Mouse (Mus musculus) hindlimb bud, embryonic 11.5 days (tissue): ENCODE measurements around the gene D11Wsu47e.

Experiments
- DNase-seq: peaks from one replicate; pipeline ENCODE4 v3.0.0-alpha.2; 2012; ENCODE audit warnings: low read depth, low spot score; ENCODE audit errors: extremely low spot score

Gene D11Wsu47e

DNA sequence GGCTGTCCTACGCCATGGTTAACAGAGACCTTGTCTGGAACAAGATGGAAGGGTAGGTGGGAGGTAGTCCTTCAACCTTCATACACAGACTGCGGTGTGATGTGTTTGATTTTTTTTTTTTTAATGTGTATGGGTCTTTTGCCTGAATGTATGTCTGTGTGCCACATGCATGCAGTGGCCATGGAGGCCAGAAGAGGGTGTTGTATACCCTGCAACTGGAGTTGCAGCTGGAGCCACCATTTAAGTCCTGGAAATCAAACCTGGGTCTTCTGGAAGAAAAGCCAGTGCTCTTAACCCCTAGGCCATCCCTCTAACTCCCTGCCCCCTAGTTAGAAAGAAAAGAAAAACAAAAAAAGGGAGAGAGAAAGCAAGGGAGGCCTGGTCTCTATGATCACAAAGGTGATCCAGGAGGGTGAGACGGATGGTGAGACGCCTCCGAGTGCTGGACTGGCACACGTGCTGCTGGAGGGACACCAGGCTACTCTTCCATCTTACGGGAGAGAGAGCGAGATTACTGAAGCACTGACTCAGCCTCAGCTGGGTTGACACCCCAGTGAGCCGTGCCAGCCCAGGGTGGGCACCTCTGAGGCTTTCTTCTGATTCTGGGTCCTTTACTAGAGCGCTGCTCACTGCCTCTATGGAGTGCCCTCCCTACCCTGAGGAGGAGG is 47.9 kb downstream of the D11Wsu47e start:
- DNase-seq, result no peak

DNA sequence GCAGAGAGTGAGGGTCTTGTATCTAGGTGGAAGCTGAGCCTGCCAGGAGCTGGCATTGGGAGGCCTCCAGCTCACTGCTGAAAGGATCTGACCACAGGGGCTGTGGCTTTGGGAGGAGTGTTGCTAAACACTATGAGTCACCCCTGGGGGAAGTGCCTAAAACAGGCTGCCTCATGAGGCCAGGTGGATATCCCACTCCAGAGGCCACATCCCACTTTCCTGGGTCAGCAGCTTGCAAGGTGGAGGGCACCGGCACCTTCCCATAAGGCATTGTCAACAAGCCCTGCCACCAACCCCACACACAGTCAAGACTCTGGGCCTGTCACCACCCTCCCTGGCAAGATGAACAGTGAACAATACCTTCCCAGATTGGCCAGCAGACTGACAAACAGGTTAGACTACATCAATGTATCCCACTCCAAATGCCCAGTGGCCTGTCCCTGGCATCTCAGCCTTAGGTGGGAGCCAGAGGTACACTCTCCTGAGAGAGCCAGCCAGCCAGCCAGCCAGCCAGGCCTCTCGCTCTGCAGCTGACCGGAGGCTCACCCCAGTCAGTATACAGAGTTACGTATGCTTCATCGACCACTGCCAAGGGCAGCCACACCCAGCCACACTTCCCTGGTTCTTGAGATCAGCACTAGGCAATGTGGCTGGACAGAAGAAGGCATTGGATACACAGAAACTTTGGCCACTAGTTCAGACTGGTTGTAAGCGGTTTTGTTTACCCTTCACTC is 49.6 kb downstream of the D11Wsu47e start:
- no peak for DNase-seq

DNA sequence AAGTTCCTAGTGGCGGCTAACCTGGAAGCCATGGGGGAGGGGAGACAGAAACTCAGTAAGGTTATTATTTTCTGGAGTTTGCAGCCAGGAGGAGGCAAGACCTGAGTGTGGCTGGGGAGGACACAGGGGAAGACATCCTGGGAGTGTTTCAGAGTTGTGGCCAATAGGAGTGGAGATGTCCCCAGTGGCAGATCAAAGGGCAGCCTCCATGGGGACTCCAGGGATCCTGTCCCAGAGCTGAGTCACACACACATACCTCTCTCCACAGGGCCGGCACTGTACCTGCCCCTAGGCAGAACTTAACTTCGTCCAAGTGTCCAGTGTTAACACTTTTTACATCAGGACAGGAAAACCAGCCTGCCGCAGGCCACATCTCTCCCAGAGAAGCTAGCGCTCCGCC is 50.9 kb downstream of the D11Wsu47e start:
- no peak for DNase-seq

DNA sequence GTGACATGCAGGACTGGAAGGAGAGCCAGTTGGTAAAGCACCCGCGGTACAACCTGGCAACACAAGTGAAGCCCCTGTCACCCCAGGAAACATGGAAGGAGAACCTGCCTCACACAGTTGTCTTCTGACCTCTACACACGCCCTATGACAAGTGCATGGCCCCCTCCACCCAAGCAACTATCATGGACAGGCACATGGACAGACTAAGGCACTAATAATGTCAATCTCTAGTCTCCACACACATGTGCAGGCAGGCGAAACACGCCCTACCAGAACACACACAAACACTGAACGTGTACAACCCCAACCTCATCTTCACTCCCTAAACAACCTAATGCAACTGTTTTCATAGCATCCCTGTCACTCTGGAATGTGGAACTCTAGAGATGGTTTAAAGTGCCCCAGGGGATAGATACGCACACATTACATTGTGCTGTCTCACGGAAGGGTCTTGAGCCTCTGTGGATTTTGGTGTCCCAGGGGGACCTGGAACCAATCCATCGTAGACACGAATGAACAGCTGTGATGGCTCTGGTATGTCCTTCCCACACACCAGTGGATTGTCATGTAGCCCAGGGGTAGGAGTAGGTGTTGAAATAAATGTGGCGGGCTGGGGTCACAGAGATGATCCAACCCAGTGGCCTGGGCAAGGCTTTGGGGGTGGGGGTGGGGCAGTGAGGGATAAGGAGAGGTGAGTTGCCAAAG is 52.8 kb downstream of the D11Wsu47e start:
- DNase-seq, result no peak

DNA sequence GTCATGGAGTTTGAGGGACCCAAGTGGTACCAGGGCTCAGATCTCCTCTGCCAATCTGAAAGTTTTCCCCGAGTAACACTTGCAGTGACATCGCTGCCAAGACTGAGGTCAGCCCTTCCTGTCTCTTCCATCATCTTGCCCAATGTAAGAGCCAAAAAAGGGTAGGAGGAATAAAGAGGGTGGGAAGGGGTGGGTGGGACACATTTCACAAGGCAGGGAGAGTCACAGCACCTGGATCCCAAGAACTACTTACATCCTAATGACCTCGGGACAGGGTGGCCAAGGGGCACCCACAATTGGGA is 53.3 kb downstream of the D11Wsu47e start:
- no peak for DNase-seq

DNA sequence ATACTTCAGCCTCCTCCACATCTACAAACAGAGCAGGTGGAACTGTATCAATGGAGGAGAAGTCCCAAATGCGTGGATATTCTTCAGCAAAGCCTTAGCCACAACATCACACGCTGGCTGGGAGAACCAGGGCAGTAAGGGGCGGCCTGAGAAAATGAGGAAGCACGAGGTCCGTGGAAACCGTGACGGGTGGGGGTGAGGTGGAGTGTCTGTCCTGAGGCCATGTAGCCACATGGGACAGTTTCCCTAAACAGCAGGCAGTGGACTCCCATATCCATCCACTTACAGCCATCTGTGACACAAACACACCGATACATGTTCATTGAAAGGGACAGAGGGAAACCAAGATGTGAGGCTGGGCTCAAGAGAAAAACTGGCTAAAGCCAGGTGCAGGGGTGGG is 53.7 kb downstream of the D11Wsu47e start:
- no peak for DNase-seq

DNA sequence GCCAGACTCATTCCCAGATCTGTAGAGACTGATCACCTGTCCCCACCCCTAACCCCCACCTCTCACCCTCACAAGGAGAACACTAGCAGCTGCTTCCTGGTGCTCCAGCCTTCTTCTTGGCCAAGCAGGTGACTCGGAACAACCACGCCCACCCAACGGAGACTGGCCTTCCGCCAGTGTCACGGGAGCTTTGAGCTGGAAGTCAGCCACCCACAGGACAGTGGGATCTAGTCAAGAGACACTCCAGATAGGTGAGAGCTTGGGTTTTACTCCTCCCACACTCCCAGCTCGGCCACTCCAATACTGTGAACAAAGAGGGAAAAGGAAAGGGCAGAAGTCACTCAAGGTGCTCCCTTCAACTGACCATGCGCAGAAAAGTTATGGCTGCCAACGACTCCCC is 55.0 kb downstream of the D11Wsu47e start:
- DNase-seq, result no peak

DNA sequence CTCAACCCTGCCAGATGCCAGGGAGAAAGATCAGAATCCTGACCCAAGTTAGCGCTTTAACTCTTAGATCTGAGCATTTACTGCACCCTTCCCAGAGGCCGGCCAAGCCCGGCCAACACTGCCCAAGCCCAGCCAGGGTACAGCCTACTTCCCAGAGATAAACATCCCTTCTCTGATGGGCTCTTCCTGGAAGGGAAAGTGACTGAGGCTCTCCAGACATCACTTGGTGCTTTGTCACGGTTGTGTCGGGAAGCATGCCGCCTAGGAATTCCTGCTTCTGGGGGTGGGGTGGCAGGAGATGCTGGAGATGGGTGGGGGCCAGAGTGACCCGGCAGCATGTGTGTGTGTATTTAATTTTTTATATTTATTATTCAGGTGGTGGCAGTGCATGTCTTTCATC is 55.9 kb downstream of the D11Wsu47e start:
- DNase-seq, result no peak

DNA sequence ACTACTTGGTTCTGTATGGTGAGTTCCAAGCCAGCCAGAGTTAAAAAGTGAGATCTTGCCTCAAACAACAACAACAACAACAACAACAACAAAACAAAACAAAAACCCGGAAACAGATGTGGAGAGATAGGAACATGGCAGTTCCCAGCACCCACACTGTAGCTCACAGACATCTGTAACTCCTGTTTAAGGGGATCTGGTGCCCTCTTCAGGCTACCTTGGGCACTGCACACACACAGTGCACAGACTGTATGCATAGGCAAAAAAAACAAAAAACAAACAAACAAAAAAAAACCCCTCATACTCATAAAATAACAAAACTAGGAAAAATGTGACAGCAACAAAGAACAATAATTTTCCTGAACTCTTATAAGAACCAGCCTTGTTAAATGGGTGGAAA is 58.8 kb downstream of the D11Wsu47e start:
- no peak for DNase-seq
